In the genomic region with DNA sequence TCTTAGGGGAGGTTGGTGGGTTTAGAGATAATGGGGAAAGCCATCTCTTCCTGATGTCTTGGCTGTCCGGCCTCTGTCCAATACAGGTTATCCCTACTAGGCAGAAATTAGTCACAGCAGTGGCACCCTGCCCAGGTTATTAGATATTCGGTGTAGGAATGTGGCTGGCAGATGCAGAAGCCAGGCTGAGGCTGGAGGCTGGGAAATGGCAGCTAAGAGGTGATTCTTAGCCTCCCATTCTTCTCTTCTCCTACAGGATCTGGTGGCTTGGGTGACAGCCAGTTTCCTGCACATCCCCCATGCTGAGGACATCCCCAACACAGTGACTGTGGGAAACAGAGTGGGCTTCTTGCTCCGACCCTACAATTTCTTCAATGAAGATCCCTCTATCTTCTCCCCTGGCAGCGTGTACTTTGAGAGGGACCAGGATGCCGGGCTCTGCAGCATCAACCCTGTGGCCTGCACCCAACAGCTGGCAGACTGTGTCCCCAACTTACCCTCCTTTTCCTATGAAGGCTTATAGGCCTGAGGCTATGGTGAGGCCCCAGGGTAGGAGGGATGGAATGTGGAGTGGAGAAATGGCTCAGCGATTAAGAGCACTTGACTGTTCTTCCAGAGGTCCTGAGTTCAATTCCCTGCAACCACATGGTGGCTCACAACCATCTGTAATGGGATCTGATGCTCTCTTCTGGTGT, we compare ENCODE assay signal across 9 mouse cellular contexts. TPM values are rescaled to one million over a fixed set of nuclear protein-coding genes. Genes with fewer than 3 reads are reported as not detected.
DNase-seq lines count a peak whose midpoint lies in the region; TF ChIP-seq lines count a peak whose summit lies in the region.
"Had no signal": no experiment of that assay in that cellular context is flagged by ENCODE, and none has a peak within 500 bp of the region (broad histone marks: within the 10 kb centered on the region; RNA-seq: fewer than 3 reads in every experiment).

No protein-coding gene starts in this region.

- no peak for TF ChIP-seq CTCF in left cerebral cortex, adult 2 months (IDR thresholded peaks at IDR 0.05)

- no peak overlapping the region for H3K4me3 ChIP-seq in left cerebral cortex, adult 2 months
- no peak overlapping the region for H3K4me3 ChIP-seq in heart, embryonic 10.5 days
- H3K4me3 ChIP-seq: embryonic facial prominence, embryonic 12.5 days; myocyte had no signal

- 80% methylated on average over 6 of the region's 6 CpGs for WGBS in heart, embryonic 10.5 days

- H3K27ac ChIP-seq in left cerebral cortex, adult 2 months: no peak overlapping the region
- H3K27ac ChIP-seq in heart, embryonic 10.5 days: 0 out of 2 replicates have a peak overlapping the region, but pooled peaks have one; percentile 3
- H3K27ac ChIP-seq: embryonic facial prominence, embryonic 12.5 days had no signal

- H3K9me3 ChIP-seq in heart, embryonic 10.5 days: no peaks in the 10 kb centered on the region
- H3K9me3 ChIP-seq: embryonic facial prominence, embryonic 12.5 days had no signal

- peaks cover 11% of the 10 kb centered on the region for H3K4me1 ChIP-seq in heart, embryonic 10.5 days

- peaks cover 25% of the 10 kb centered on the region for H3K36me3 ChIP-seq in heart, embryonic 10.5 days

- intact Hi-C loops in left cerebral cortex, adult 2 months (cut with DNase I): no loop called here
- intact Hi-C loops in left cerebral cortex, postnatal 4 days (cut with DNase I): no loop called here

- no peaks in the 10 kb centered on the region for H3K27me3 ChIP-seq in heart, embryonic 10.5 days (ENCODE audit: insufficient read depth, poor library complexity, severe bottlenecking)
- H3K27me3 ChIP-seq: embryonic facial prominence, embryonic 12.5 days had no signal

- peak; percentile 21 to 38 for DNase-seq in left cerebral cortex, adult 2 months (ENCODE audit: extremely low spot score in 1 of 2, low spot score in 2 of 2)
- DNase-seq in left cerebral cortex, adult 11 months (ENCODE audit: low spot score): no peak
- DNase-seq in adrenal gland, postnatal 36 days: peak; percentile 73 to 75
- DNase-seq in heart, embryonic 10.5 days (ENCODE audit: low spot score): no peak
- DNase-seq in left cerebral cortex, postnatal 4 days: peak; percentile 19
- DNase-seq in cerebellum, adult 18-20 months: no peak
- DNase-seq in T-cell, adult 2 months (ENCODE audit: low spot score): no peak

RNA-seq across cellular contexts. Expression of a gene that starts 1.3 kb away (rescaled TPM):
- total RNA-seq in left cerebral cortex, adult 2 months (2021): under 1 TPM; 0.63 TPM
- 10 to 100 TPM; 40.4 to 67.8 TPM for total RNA-seq in adrenal gland, postnatal 36 days (2021)
- 0.06 and 0.14 TPM in 2 replicates for polyA plus RNA-seq in heart, embryonic 10.5 days (2016; fragmentation: Nextera tagmentation; extraction: Ambion mirVana)
- 1 to 10 TPM; 1.4 to 1.8 TPM for total RNA-seq in left cerebral cortex, postnatal 4 days (2021)

RNA-seq across cellular contexts. Expression of a gene that starts 4.2 kb away (rescaled TPM):
- 1 to 10 TPM; 7.2 to 9.4 TPM for total RNA-seq in left cerebral cortex, adult 2 months (2021)
- total RNA-seq in adrenal gland, postnatal 36 days (2021): 1 to 10 TPM; 4.6 to 7.1 TPM
- 1.3 and 1.4 TPM in 2 replicates for polyA plus RNA-seq in heart, embryonic 10.5 days (2016; fragmentation: Nextera tagmentation; extraction: Ambion mirVana)
- total RNA-seq in left cerebral cortex, postnatal 4 days (2021): 1 to 10 TPM; 6.2 to 6.6 TPM

RNA-seq across cellular contexts. Expression of a gene that starts 13.1 kb away (rescaled TPM):
- total RNA-seq in left cerebral cortex, adult 2 months (2021): 100 to 1,000 TPM; 125 to 132 TPM
- 100 to 1,000 TPM; 122 to 145 TPM for total RNA-seq in adrenal gland, postnatal 36 days (2021)
- 151 and 177 TPM in 2 replicates for polyA plus RNA-seq in heart, embryonic 10.5 days (2016; fragmentation: Nextera tagmentation; extraction: Ambion mirVana)
- total RNA-seq in left cerebral cortex, postnatal 4 days (2021): 100 to 1,000 TPM in 1 of 2 experiments, 10 to 100 TPM in 1; 95.9 to 109 TPM

RNA-seq across cellular contexts. Expression of a gene that starts 27.0 kb away (rescaled TPM):
- total RNA-seq in left cerebral cortex, adult 2 months (2021): 100 to 1,000 TPM; 210 to 218 TPM
- total RNA-seq in adrenal gland, postnatal 36 days (2021): 100 to 1,000 TPM; 150 to 159 TPM
- 148 and 165 TPM in 2 replicates for polyA plus RNA-seq in heart, embryonic 10.5 days (2016; fragmentation: Nextera tagmentation; extraction: Ambion mirVana)
- total RNA-seq in left cerebral cortex, postnatal 4 days (2021): 100 to 1,000 TPM; 141 to 144 TPM

RNA-seq across cellular contexts. Expression of a gene that starts 38.3 kb away (rescaled TPM):
- not detected for total RNA-seq in left cerebral cortex, adult 2 months (2021)
- total RNA-seq in adrenal gland, postnatal 36 days (2021): 1 to 10 TPM; 2.9 to 6.4 TPM
- not detected in 2 replicates for polyA plus RNA-seq in heart, embryonic 10.5 days (2016; fragmentation: Nextera tagmentation; extraction: Ambion mirVana)
- total RNA-seq in left cerebral cortex, postnatal 4 days (2021): not detected
- polyA plus RNA-seq: embryonic facial prominence, embryonic 12.5 days; myocyte had no signal

Comparison
In these comparisons a context has a peak if more than half of its experiments do, and no peak if none do; other contexts are left out.
1. DNase-seq: peak in left cerebral cortex, adult 2 months (2 of 2), adrenal gland, postnatal 36 days (2 of 2) and left cerebral cortex, postnatal 4 days (single experiment); none in left cerebral cortex, adult 11 months (single experiment), heart, embryonic 10.5 days (single experiment), cerebellum, adult 18-20 months (0 of 2) and T-cell, adult 2 months (single experiment).
2. RNA of a gene that starts 1.3 kb away (total RNA-seq): 40.4 to 67.8 TPM in adrenal gland, postnatal 36 days; 1.4 to 1.8 TPM in left cerebral cortex, postnatal 4 days and 0.63 TPM in left cerebral cortex, adult 2 months; every median in the first group is over 10 times any median in the second.